Mouse (Mus musculus) neural tube, embryonic 12.5 days (tissue): ENCODE measurements at regions not wholly inside any gene's neighbourhood (a gene's known extent, or its start where the extent isn't known, plus 50 kb on each side); places are given as distances from the start of the nearest gene placed in this dataset.

Source experiments
- ATAC-seq: fragments of 200-750 bp; cut with Nextera tagmentation; 2 replicates; pipeline ENCODE4 v1.8.0; 2017; ENCODE audit warnings: low read depth, mild to moderate bottlenecking, moderate TSS enrichment, moderate library complexity; ENCODE audit not compliant: low FRiP score
- H3K27ac ChIP-seq: fragments of 300-500 bp; sonication (generic); 2 replicates; pipeline ENCODE4 v1.5.1; 2016
- H3K27me3 ChIP-seq: fragments of 300-500 bp; sonication (generic); replicated peaks from 2 replicates; pipeline ENCODE4 v1.6.1; 2016; ENCODE audit warnings: mild to moderate bottlenecking
- H3K36me3 ChIP-seq: fragments of 300-500 bp; sonication (generic); 2 replicates; pipeline ENCODE4 v1.6.1; 2016; ENCODE audit warnings: mild to moderate bottlenecking
- H3K4me1 ChIP-seq: fragments of 300-500 bp; sonication (generic); 2 replicates; pipeline ENCODE4 v1.6.1; 2016
- H3K4me2 ChIP-seq: fragments of 300-500 bp; sonication (generic); replicated peaks from 2 replicates; pipeline ENCODE4 v1.6.1; 2016; ENCODE audit warnings: mild to moderate bottlenecking
- H3K4me3 ChIP-seq: fragments of 300-500 bp; sonication (generic); 2 replicates; pipeline ENCODE4 v1.5.1; 2016
- H3K9ac ChIP-seq: fragments of 300-500 bp; sonication (generic); 2 replicates; pipeline ENCODE4 v1.6.1; 2016; ENCODE audit warnings: mild to moderate bottlenecking
- H3K9me3 ChIP-seq: fragments of 300-500 bp; sonication (generic); 2 replicates; pipeline ENCODE4 v1.6.1; 2016; ENCODE audit warnings: mild to moderate bottlenecking
- WGBS: fragments of 180-500 bp; shearing (Covaris S2); methylation state at CpG from one replicate; pipeline ENCODE4 v1.1.7; 2016; 5-methylcytosine and 5-hydroxymethylcytosine counted together

DNA sequence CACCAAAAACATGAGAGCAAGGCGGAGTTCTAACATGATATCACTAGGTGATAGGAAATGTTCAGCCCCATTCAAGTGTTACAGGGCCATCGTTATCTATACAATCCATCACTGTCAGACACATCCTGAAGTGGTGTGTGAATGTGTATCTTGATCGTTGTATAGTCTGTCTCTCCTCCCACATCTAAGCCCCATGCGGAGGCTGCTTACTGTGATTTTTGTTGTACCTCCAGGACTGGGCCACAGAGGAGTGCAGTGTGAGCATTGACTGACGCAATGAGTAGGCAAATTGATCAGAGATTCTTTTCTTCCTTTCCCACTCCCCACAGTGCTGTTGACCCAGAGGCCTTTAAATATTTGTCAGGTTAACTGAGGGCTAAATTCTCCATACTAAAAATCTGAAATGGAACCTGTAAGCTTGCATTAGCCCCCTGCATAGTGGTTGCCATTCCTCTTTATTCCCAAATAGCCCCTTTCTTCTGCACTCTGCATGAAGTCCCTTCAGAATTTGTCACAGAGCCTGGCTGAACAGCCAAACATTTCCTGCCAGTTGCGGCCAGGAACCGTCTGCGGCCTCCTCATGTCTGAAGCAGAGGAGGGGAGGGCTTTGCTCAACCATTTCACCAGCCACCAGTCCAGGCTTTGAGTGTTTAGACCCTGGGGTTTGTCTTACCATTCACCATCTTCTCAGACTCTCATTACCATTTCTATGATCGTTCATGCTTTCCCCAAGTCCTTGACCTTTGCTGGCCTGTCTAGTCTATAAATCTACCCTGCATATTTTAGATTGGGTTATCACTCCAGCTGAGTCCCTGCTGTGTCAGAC, 119.3 kb downstream of the Ttc8 start:
- Histone ChIP-seq H3K27me3 (peaks cover 43% of the 10 kb centered on the region), H3K4me3 (no peak overlapping the region), H3K27ac (no peak overlapping the region), H3K9me3 (peaks cover 4% of the 10 kb centered on the region; the same call in 1 of the 2 replicates), H3K9ac (no peak overlapping the region), H3K36me3 (no peaks in the 10 kb centered on the region), H3K4me1 (peaks cover 3% of the 10 kb centered on the region; the same call in 1 of the 2 replicates), H3K4me2 (no peak overlapping the region)
- ATAC-seq = peak; percentile 69
- WGBS = 26% methylated on average over 9 of the region's 9 CpGs

GRCm38 (mm10) chr12:99041606-99042005, 121.2 kb downstream of the Ttc8 start:
- WGBS = 62% methylated on average over 4 of the region's 4 CpGs
- H3K4me3 ChIP-seq = no peak overlapping the region
- H3K4me1 ChIP-seq = peaks cover 3% of the 10 kb centered on the region; the same call in 1 of the 2 replicates
- no peak overlapping the region for H3K27ac ChIP-seq
- no peak for ATAC-seq
- no peak overlapping the region for H3K9ac ChIP-seq
- H3K9me3 ChIP-seq = peaks cover 4% of the 10 kb centered on the region; the same call in 1 of the 2 replicates
- no peaks in the 10 kb centered on the region for H3K36me3 ChIP-seq
- H3K27me3 ChIP-seq = peaks cover 31% of the 10 kb centered on the region
- no peak overlapping the region for H3K4me2 ChIP-seq

- Histone ChIP-seq H3K27ac (no peak overlapping the region), H3K36me3 (no peaks in the 10 kb centered on the region), H3K4me2 (no peak overlapping the region), H3K4me3 (no peak overlapping the region), H3K4me1 (peaks cover 3% of the 10 kb centered on the region; the same call in 1 of the 2 replicates), H3K27me3 (peaks cover 24% of the 10 kb centered on the region), H3K9me3 (peaks cover 4% of the 10 kb centered on the region; the same call in 1 of the 2 replicates), H3K9ac (no peak overlapping the region)
- peak; percentile 13; the same call in 1 of the 2 replicates for ATAC-seq
- 66% methylated on average over 16 of the region's 16 CpGs for WGBS
These were observed 122.8 kb downstream of the Ttc8 start for GRCm38 (mm10) chr12:99042918-99043862.

DNA sequence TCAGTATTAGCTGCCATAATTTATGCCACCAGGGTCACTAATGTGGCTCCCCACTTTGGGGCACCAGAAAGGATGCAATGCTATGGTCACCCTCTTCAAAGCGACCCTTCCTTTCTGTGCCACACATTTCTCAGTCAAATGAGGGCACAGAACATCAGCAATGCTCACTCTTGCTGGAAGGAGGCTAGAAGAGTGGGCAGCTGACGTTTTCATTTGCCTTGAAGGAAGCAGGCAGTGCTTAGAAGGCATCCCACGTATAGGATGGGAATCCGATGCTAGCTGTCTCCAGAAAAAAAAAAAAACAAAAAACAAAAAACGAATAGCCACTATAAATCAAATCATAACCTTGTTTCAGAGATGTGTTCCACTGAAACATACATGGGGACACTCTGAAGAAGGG, 124.1 kb downstream of the Ttc8 start:
- no peak for ATAC-seq
- Histone ChIP-seq H3K4me2 (no peak overlapping the region), H3K9me3 (peaks cover 4% of the 10 kb centered on the region; the same call in 1 of the 2 replicates), H3K9ac (no peak overlapping the region), H3K27me3 (peaks cover 23% of the 10 kb centered on the region), H3K4me1 (peaks cover 3% of the 10 kb centered on the region; the same call in 1 of the 2 replicates), H3K4me3 (no peak overlapping the region), H3K36me3 (no peaks in the 10 kb centered on the region), H3K27ac (no peak overlapping the region)
- WGBS = 77% methylated on average over 5 of the region's 5 CpGs

GRCm38 (mm10) chr12:99050426-99050825, 130.1 kb downstream of the Ttc8 start:
- peaks cover 18% of the 10 kb centered on the region for H3K27me3 ChIP-seq
- H3K4me3 ChIP-seq = no peak overlapping the region
- no peak overlapping the region for H3K9ac ChIP-seq
- H3K27ac ChIP-seq = no peak overlapping the region
- no peaks in the 10 kb centered on the region for H3K9me3 ChIP-seq
- 80% methylated on average over 2 of the region's 2 CpGs for WGBS
- ATAC-seq = no peak
- no peaks in the 10 kb centered on the region for H3K36me3 ChIP-seq
- no peaks in the 10 kb centered on the region for H3K4me1 ChIP-seq
- H3K4me2 ChIP-seq = no peak overlapping the region

DNA sequence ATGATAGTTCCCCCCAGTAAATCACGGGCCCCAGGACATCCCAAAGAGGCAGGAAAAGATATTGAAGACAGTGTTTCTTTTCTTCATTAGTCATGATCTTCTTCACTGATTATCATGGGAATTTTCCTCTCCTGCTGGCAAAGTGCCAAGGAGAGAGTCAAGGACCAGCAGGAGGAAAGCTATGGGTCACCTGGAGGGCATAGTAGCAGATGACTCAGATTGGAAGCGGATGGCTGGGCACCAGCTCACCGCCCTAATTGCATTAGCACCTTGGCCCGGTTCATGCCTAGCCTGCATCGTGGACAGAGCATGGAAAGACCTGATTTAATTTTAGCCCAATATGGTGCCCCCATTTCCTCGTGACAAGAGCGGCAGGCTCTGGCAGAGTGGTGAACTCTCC, 132.2 kb downstream of the Ttc8 start:
- no peak overlapping the region for H3K27ac ChIP-seq
- H3K4me1 ChIP-seq = no peaks in the 10 kb centered on the region
- H3K36me3 ChIP-seq = no peaks in the 10 kb centered on the region
- no peak overlapping the region for H3K4me3 ChIP-seq
- peaks cover 9% of the 10 kb centered on the region for H3K27me3 ChIP-seq
- no peak for ATAC-seq
- WGBS = 82% methylated on average over 7 of the region's 7 CpGs
- H3K9ac ChIP-seq = no peak overlapping the region
- H3K9me3 ChIP-seq = no peaks in the 10 kb centered on the region
- no peak overlapping the region for H3K4me2 ChIP-seq

- Histone ChIP-seq H3K4me2 (no peak overlapping the region), H3K36me3 (no peaks in the 10 kb centered on the region), H3K9ac (no peak overlapping the region), H3K27ac (no peak overlapping the region), H3K9me3 (no peaks in the 10 kb centered on the region), H3K4me3 (no peak overlapping the region), H3K4me1 (no peaks in the 10 kb centered on the region), H3K27me3 (peaks cover 4% of the 10 kb centered on the region; the same call in 1 of the 2 replicates)
- ATAC-seq = no peak
- WGBS = 93% methylated on average over 2 of the region's 2 CpGs
These were observed 137.1 kb downstream of the Ttc8 start for GRCm38 (mm10) chr12:99057521-99057920.

- no peaks in the 10 kb centered on the region for H3K9me3 ChIP-seq
- ATAC-seq = no peak
These were observed 138.5 kb downstream of the Ttc8 start for GRCm38 (mm10) chr12:99058916-99059315.

GRCm38 (mm10) chr12:99059491-99059890, 139.1 kb downstream of the Ttc8 start:
- Histone ChIP-seq H3K27ac (no peak overlapping the region), H3K27me3 (no peaks in the 10 kb centered on the region), H3K4me2 (no peak overlapping the region), H3K4me1 (no peaks in the 10 kb centered on the region), H3K9me3 (no peaks in the 10 kb centered on the region), H3K36me3 (no peaks in the 10 kb centered on the region), H3K9ac (no peak overlapping the region), H3K4me3 (no peak overlapping the region)
- ATAC-seq = no peak
- 89% methylated on average over 4 of the region's 4 CpGs for WGBS

More at GRCm38 (mm10) chr12:99058916-99059315, 138.5 kb downstream of the Ttc8 start:
- Histone ChIP-seq H3K4me1 (no peaks in the 10 kb centered on the region), H3K27me3 (no peaks in the 10 kb centered on the region), H3K4me2 (no peak overlapping the region), H3K36me3 (no peaks in the 10 kb centered on the region), H3K27ac (no peak overlapping the region), H3K4me3 (no peak overlapping the region), H3K9ac (no peak overlapping the region)
- 67% methylated on average over 2 of the region's 2 CpGs for WGBS

DNA sequence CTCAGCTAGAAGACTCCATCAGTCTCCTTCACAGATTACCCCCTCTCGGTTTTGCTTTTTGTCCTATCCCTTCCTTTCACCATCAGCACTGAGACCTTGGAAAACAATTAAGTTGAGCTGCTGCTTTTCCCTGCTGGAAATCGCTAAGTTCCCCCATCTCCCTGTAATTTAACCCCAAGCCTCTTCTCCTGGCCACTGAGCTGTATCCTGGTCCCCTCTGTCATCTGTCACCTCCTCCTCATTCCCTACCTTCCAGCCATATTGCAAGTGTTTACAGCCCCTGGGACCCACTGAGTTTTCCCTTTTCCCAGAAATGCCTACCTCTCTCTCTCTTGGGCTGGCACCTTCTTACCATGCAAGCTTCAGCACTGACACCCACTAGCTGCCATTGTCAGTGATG, 140.3 kb downstream of the Ttc8 start:
- H3K27ac ChIP-seq = no peak overlapping the region
- no peak for ATAC-seq
- H3K9me3 ChIP-seq = no peaks in the 10 kb centered on the region
- 53% methylated on average over 2 of the region's 2 CpGs for WGBS
- H3K36me3 ChIP-seq = no peaks in the 10 kb centered on the region
- no peaks in the 10 kb centered on the region for H3K4me1 ChIP-seq
- no peak overlapping the region for H3K4me2 ChIP-seq
- H3K9ac ChIP-seq = no peak overlapping the region
- H3K4me3 ChIP-seq = no peak overlapping the region
- no peaks in the 10 kb centered on the region for H3K27me3 ChIP-seq

DNA sequence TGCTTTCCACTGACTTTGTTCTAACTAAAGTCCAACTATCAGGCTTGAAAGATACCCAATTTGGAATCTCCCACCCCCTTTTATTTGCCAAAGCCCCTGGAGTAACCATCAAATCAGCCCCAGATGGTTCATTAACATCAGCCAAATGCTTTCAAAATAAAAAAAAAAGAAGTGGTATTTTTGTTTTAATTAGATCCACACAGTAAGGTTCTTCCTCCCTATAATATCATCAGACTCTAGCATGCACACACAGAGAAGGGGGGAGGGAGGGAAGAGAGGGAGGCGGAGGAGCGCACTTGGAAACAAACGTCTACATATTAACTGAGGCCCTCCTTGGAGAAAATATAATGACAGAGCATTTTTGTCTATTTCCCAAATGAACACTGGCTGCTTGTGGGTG, 143.1 kb downstream of the Ttc8 start:
- no peaks in the 10 kb centered on the region for H3K9me3 ChIP-seq

DNA sequence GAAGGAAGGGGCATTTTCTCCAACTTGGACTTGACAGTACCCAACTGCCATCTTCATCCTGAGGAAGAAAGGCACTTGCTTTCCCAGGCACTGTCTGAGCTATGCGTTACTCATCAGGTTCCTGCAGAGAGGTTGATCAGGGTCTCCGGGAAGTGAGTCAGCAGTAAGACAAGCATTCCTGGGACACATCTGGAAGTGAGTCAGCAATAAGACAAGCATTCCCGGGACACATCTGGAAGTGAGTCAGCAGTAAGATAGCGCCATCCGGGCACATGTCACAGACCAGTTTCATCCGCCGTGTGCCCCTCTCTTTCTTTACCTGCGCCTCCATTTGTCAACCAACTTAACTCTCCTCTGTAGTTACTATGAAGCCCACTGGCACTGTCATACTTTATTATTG, 143.5 kb downstream of the Ttc8 start:
- Histone ChIP-seq H3K4me2 (no peak overlapping the region), H3K4me1 (no peaks in the 10 kb centered on the region), H3K9me3 (no peaks in the 10 kb centered on the region), H3K27ac (no peak overlapping the region), H3K27me3 (no peaks in the 10 kb centered on the region), H3K9ac (no peak overlapping the region), H3K36me3 (no peaks in the 10 kb centered on the region), H3K4me3 (no peak overlapping the region)
- ATAC-seq = no peak
- WGBS = 86% methylated on average over 8 of the region's 8 CpGs

More for the DNA sequence above, 143.1 kb downstream of the Ttc8 start:
- no peaks in the 10 kb centered on the region for H3K4me1 ChIP-seq
- H3K4me2 ChIP-seq = no peak overlapping the region
- no peak for ATAC-seq
- no peaks in the 10 kb centered on the region for H3K36me3 ChIP-seq
- no peak overlapping the region for H3K4me3 ChIP-seq
- no peaks in the 10 kb centered on the region for H3K27me3 ChIP-seq
- H3K27ac ChIP-seq = no peak overlapping the region
- WGBS = 85% methylated on average over 3 of the region's 3 CpGs
- no peak overlapping the region for H3K9ac ChIP-seq
